Mouse (Mus musculus) cerebellum, postnatal 36 days (tissue): ENCODE data around the gene Lgals1.

Source experiments
- DNase-seq, 2 experiments: peaks; one replicate each; pipeline ENCODE4 v3.0.0; 2021 to 2022; ENCODE audit warnings: mixed read lengths in 2 of 2

Gene Lgals1

GRCm38 (mm10) chr15:78912040-78912439, 14.5 kb upstream of the Lgals1 start:
- peak; percentile 54 to 59 for DNase-seq

GRCm38 (mm10) chr15:78913632-78914090, 12.9 kb upstream of the Lgals1 start, which contains the start of gene Pdxp:
Pdxp (plus strand) TSS chr15:78913919.
- peak; percentile 97 to 98 for DNase-seq

GRCm38 (mm10) chr15:78914091-78914822, 12.3 kb upstream of the Lgals1 start:
- DNase-seq, result peak; percentile 67 to 71

DNA sequence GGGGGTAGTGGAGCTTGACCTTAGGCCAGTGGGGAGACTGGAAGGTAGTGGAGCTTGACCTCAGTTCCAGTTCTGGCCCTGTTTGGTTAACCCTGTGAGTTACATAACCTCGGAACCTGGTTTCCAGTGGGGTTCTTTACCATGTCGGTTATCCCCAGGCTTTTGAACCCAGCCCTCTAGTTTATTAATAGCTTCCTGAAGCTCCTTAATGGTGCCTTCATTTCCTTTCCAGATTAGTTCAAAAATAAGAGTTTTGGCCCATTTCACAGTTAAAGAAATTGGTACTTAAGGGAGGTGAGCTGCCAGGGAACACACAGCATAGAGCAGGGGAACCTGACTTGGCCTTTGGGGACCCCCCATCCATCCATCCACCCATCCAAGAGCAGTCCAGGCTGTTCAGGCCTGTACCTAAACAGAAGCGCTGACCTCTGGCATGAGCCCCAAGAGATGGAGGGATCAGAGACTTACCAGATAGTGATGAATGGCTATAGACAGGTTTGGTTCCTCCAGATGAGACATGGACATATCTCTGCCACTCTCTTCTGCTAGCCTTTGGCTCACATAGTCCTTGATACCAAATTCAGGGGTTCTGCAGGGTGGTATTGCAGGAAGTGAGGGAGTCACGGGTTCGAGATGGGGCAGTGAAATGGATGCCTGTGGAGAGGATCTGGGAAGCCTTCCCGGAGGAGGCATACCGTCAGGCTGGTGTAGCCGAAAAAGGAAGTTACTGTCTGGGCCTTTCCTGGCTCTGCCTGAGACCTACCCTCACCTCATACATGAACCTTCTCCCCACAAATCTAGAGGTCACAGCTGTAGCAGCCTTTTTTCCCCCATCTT, 11.5 kb upstream of the Lgals1 start:
- peak in 1 of 2 experiments; percentile 35 for DNase-seq

DNA sequence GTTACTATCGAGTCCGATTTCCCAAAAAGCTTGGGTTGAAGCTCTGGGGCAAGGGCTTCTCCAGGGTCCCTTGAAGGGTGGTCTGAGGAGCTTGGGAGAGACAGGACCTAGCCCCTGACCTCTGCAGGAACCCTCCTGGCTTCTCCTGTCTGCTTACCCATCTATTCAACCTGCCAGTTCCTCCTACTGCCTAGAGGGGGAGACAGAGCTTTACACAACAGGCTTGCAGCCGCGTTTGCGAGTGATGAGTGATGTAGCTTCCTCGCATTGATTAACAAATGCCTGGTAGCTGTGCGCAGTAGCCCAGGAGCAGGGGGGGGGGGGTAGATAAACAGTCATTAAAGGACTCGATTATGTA, 10.9 kb upstream of the Lgals1 start:
- peak; percentile 74 to 78 for DNase-seq

DNA sequence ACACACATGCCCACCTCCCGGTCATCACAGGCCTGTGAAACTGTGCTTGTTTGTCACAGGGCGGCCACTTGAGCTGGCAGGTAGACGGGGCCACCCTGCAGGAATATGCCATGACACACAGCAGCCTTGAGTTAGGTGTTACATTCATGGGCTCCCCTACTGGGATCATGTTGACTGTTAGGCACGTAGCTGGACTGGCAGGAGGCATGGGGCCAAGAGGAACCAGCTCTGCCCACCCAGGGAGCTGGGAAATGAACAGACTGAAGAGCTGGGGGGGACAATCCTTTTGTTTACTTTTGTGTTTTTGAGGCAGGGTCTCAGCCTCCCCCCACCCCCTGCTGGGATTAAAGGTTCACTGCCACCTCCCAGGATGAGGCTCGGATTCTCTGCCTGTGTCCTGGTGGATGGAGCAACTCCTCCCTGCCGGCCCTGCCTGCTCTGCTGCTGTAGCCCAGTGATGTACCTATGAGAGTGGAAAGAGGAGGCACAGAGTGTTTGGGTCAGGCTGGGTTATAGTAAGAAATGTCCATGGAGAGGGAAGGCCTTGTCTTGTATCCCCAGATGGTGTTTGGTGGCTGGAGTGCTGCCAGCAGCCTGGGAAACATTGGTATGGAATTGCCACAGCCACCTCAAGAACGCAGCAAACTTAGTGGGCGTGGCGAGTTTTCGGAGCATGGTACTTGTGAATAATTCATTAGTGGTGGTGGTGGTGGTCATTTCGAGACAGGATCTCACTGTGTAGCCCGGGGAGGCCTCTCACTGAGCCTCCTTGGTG, 10.3 kb upstream of the Lgals1 start:
- peak; percentile 63 to 68 for DNase-seq

DNA sequence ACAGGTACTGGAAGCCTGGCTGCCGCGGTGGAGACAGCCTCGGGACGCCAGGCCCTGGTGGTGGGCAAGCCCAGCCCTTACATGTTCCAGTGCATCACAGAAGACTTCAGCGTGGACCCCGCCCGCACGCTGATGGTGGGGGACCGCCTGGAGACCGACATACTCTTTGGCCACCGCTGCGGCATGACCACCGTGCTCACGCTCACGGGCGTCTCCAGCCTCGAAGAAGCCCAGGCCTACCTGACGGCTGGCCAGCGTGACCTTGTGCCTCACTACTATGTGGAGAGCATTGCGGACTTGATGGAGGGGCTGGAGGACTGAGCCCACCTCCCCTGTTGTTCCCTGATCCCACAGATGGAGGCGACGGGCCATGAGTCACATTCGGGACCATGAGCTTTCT, 8.4 kb upstream of the Lgals1 start:
- no peak for DNase-seq

GRCm38 (mm10) chr15:78919914-78920313, 6.6 kb upstream of the Lgals1 start:
- no peak for DNase-seq

GRCm38 (mm10) chr15:78922700-78923099, 3.8 kb upstream of the Lgals1 start:
- DNase-seq, result no peak

DNA sequence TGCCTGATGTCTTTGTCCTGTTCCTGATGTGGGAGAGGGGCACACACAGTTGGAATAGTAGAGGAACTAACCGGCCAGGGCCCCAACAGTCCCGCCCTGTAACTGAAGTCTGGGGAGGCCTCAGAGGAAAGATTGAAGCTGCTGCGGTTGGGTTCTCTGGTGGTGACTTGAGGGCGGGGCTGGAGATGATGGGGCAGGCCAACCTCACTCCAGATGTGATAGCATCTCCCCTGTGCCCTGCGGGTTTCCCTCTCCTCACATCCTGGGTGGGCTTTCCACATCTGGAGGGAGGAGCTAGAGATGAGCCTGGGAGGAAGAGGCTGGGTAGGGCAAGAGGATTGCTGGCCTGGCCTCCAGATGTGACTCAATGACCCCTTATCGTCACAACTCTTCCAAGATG, 2.9 kb upstream of the Lgals1 start:
- DNase-seq, result no peak

DNA sequence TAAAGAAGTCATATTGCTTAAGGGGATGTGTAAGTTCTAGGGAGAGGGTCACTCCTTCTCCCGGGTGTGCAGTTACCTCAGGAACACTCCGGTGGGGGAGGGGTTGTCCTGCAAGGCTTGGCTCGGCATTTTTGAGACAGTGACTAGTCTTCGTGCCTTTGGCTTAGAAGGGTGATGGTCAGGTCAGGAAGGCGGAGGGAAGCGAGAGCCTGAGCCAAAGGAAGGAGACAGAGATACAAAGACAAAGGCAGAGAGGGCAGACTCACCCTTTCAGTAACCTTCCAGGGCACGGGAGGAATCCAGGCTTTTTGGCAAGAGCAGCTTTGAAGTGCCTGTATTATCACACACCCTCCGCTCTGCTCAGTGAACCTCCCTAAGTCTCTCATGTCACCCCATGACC, 1.4 kb upstream of the Lgals1 start:
- no peak for DNase-seq

GRCm38 (mm10) chr15:78927021-78927787, 679 bp downstream of the Lgals1 start:
- peak in 1 of 2 experiments; percentile 49 for DNase-seq

DNA sequence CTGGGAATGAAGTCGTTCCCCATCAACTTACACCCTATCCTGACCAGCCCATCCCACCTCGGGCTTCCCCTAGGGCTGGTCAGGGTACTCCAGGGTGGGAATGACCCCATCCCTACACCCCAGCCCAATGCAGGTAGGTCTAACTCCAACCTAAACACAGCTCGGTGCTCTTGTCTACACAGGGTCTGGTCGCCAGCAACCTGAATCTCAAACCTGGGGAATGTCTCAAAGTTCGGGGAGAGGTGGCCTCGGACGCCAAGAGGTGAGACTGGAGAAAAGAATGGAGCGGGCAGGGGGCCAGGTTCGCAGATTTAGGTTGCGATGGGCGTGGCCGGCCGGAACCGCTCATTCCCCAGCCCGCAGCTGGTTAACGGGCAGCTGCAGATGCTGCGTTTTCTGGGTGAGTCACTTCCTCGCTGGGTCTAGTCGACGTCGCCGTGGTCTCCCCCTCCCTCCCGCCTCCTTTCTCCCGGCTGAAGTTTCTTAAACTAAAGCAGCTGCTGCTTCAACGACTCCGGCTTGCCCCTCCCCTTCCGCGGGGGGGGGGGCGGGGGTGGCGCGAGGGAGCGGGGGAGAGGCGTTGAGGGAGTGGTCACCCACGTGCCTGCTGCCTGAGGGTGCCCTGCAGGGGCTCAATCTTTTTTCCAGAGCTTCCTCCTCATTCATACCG, 1.4 kb downstream of the Lgals1 start:
- no peak for DNase-seq

DNA sequence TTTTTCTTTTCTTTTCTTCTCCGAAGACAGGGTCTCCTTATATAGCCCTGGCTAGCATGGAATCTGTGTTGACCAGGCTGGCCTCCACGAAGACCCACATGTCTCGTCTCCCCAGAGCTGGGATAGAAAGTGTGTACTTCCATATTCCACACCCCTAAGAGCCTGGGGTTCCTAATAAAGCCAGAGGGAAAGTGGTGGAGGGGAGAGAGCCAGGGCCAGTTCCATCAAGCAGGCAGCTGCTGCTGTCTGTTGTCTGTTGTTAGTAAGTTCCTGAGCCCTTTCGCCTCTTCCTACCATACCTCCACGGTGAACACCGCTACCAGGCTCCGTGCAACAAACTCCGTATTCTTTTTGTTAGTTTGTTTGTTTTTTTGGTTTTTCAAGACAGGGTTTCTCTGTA, 2.0 kb downstream of the Lgals1 start:
- DNase-seq, result no peak

DNA sequence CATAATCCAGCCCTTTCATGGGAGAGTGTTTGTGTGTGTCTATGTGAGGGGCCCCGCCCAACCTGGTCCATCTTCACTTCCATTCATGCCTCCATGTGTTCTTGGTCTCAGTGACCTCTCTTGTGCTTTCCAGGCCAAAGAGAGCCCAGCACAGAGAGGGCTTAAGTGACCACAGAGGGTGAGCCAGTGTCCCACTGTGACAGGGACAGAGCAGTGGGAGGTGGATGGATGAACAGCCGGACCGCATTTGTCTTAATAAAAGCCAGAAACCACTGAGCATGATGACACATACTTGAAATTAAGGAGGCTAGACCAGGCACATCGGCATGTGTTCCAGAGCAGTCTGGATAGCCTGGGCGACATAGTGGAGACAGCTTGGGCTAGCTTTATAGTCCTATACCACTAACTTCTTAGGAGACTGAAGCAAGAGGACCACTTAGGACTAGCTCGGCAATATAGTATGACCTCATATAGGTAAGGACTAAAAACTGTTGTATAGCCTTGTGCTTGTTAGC, 3.7 kb downstream of the Lgals1 start:
- DNase-seq, result no peak

DNA sequence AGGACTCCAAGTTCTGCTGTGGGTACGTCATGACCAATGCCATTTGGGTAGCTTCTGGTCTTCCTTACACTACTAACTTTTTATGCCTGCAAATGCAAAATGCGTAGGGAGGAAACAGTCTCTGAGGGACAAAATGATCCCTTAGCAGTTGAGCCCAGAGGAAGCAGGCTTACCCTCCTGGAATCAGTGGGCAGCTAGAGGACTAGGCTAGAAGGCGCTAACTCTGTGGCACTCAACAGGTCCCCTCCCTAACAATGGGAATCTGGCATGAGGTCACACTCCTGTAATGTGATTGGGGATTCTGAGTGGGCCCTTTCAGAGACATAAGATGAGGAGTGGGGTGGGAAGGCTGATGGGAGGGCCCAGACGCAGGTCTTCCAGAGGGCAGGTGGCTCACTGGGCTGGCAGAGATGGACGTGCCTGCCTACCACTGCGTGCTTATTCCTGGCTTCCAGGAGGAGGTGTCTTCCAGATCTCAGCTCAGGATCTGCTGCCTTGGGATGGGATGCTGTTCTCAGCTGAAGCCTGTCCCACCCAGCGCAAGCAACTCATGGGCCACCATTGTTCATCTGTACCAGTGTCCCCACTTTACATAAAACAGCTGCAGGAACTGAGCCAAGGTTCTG, 4.4 kb downstream of the Lgals1 start:
- DNase-seq, result no peak

DNA sequence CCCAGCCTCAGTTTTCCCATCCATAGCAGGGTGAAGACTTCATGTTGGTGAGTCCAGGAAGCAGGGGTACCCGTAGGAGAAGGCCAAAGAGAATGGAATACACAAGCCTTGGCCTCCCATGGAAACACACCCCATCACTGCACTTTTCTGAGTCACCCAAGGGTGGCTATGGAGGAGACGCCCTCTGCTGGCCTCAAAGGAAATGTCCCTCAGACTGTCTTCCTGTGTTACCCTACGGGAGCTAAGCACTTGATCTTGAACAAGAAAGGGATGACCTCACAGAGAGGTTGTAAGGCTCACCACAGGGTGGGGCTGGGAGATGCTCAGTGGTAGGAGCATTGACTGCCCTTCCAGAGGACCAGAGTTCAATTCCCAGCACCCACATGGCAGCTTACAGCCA, 5.1 kb downstream of the Lgals1 start:
- DNase-seq, result peak in 1 of 2 experiments; percentile 38

DNA sequence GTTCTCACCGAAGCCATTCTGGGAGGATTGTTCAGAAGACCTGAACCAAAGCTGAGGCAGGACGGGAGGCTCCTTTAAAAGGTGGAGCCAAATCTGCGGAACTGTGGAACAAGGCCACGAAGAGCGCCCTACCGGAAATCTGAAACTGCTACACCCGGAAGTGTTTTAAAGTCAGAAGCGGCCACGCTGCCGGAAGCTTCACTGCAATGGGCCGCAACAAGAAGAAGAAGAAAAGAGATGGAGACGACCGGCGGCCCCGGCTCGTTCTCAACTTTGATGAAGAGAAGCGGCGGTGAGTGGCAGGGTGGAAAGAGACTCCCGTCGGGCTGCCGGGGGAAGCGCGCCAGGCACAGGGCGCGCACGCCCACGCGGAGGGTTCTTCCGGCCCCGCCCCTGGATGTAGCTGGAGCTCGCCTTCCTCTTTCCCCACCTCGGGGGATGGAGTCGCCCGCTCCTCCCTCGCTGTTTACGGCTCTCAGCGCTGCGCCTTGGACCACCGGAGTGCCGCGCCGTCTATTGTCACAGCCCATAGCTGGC, 8.3 kb downstream of the Lgals1 start, which contains the start of gene Nol12:
Gene Nol12 (plus strand): TSS at position 150 of the 537 bp plus-strand sequence.
- peak; percentile 82 to 91 for DNase-seq

DNA sequence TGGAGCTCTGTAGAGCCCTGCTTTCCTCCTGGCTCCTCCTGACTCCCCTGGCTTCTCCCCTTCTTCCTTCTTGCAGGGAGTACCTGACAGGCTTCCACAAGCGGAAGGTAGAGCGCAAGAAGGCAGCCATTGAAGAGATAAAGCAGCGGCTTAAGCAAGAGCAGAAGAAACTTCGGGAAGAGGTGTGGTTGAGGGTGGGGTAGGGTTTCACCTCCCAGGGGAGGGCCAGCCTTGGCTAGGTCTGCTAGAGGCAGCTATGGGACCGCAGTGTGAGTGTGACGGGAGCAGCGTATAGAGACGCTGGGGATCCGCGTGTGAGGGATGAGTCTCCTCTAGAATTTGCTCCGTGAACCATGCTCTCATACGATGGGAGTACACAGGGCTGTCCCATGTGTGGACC, 9.9 kb downstream of the Lgals1 start:
- DNase-seq, result no peak

- DNase-seq, result no peak
Measured at GRCm38 (mm10) chr15:78937311-78937710, 10.8 kb downstream of the Lgals1 start.

GRCm38 (mm10) chr15:78937963-78938362, 11.4 kb downstream of the Lgals1 start:
- no peak for DNase-seq
